Mouse (Mus musculus) CD4-positive, CD25-positive, alpha-beta regulatory T cell, adult 9 weeks (primary cell): ENCODE measurements around the gene Mrpl21. TPM values are rescaled to one million over a fixed set of nuclear protein-coding genes. Genes with fewer than 3 reads are reported as not detected.

Experiments used
- polyA plus RNA-seq: library from polyadenylated mRNA; unstranded; fragments of 100-300 nt; shearing (Covaris generic); gene quantifications from one replicate; pipeline ENCODE4 v1.2.1, GENCODE M21; 2017

Gene Mrpl21
- 110 TPM for polyA plus RNA-seq

GRCm38 (mm10) chr19:3282572-3283467 lies at the start of gene Mrpl21, which contains the start of gene Ighmbp2:
Gene Mrpl21, plus strand, starts transcription at chr19:3282901.
Gene Ighmbp2, minus strand, starts transcription at chr19:3283017.

GRCm38 (mm10) chr19:3322261-3322969 lies 39.7 kb downstream of the Mrpl21 start, which contains the start of gene Cpt1a:
Gene Cpt1a, plus strand, starts transcription at chr19:3322334.

Other genes starting within 250 kb of the Mrpl21 start
- gene Ighmbp2, start 116 bp downstream of the Mrpl21 start, polyA plus RNA-seq, result 19.2 TPM
- 72.1 TPM for gene Cpt1a, start 39.4 kb downstream of the Mrpl21 start, polyA plus RNA-seq
- gene Tesmin, start 106.0 kb downstream of the Mrpl21 start, polyA plus RNA-seq, result 0.14 TPM
- 6.6 TPM for gene Gal, start 131.6 kb downstream of the Mrpl21 start, polyA plus RNA-seq